Mouse (Mus musculus): ENCODE measurements around the gene Sept11. TPM values are rescaled to one million over a fixed set of nuclear protein-coding genes. Genes with fewer than 3 reads are reported as not detected.

Sept11 gene
- polyA plus RNA-seq, 1 experiment: 102 TPM

DNA sequence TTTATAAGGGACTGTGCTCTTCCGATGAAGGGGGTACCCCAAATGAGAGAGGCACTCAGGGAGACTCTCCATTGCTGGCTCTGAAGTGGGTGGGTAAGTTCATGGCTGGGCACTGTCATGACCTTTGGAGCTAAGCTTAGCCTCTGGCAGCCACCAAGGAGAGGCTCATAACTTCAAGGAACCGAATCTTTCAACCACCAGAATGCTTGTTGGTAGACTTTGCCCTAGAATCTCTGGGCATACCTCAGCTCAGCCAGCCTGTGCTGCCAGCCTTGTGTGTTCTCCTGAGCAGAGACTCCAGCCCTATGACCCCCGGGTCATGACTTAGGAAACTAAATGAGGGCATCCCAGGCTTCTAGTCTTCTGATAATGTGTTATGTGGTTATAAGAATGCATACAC lies 35.5 kb downstream of the Sept11 start:
- Histone ChIP-seq H3ac (ENCODE audit: control insufficient read depth, insufficient read length, low read depth) (no peak overlapping the region), H3K27me3 (ENCODE audit: control insufficient read depth, insufficient read depth, insufficient read length) (no peaks in the 10 kb centered on the region), H3K79me3 (ENCODE audit: low read depth) (peaks cover 78% of the 10 kb centered on the region), H3K36me3 (ENCODE audit: control insufficient read depth, insufficient read depth) (peaks cover 6% of the 10 kb centered on the region), H3K4me3 (ENCODE audit: insufficient read depth, poor library complexity, severe bottlenecking) (no peak overlapping the region), H3K79me2 (ENCODE audit: control insufficient read depth, insufficient read depth) (peaks cover 96% of the 10 kb centered on the region)
- no peak for TF ChIP-seq CTCF (IDR thresholded peaks at IDR 0.05; ENCODE audit: control insufficient read depth, insufficient read depth, insufficient read length)
- TF ChIP-seq MAX (IDR thresholded peaks at IDR 0.05): no peak
- TF ChIP-seq FOSL1 (IDR thresholded peaks at IDR 0.05; ENCODE audit: insufficient read depth, low read length, poor library complexity, severe bottlenecking): no peak
- no peak for TF ChIP-seq USF1 (IDR thresholded peaks at IDR 0.05; ENCODE audit: low read depth)
- no peak for TF ChIP-seq MYOG (IDR thresholded peaks at IDR 0.05; ENCODE audit: control insufficient read depth, extremely low read depth, insufficient read length)
- TF ChIP-seq CEBPB (IDR thresholded peaks at IDR 0.05; ENCODE audit: low read depth): no peak
- no peak for TF ChIP-seq MYOD1 (IDR thresholded peaks at IDR 0.05; ENCODE audit: control insufficient read depth, insufficient read length, low read depth)

DNA sequence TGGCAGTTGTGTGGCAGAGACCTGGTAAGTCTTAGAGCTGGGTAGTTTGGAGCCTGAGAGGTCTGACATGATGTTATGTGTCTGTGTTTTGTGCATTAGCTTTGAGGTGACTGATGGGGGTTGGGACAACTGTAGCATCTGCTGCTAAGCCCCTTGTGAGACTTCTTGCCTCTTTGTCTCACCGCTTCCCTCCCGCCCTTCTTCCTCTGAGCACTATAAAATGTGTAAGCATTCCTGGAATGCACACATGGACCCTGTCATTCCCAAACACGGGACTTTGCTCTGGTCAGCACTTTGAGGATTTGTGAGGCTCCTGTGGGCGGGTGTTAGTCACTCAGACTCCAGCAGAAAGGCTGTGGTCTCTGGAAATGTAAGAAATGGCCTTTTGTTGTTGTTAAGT lies 36.7 kb downstream of the Sept11 start:
- TF ChIP-seq MYOD1 (IDR thresholded peaks at IDR 0.05; ENCODE audit: control insufficient read depth, insufficient read length, low read depth) (peak; percentile 43), MYOG (IDR thresholded peaks at IDR 0.05; ENCODE audit: control insufficient read depth, extremely low read depth, insufficient read length) (no peak), CTCF (IDR thresholded peaks at IDR 0.05; ENCODE audit: control insufficient read depth, insufficient read depth, insufficient read length) (no peak)
- H3K79me2 ChIP-seq (ENCODE audit: control insufficient read depth, insufficient read depth): peaks cover 96% of the 10 kb centered on the region
- no peak overlapping the region for H3K4me3 ChIP-seq (ENCODE audit: insufficient read depth, poor library complexity, severe bottlenecking)
- H3K79me3 ChIP-seq (ENCODE audit: low read depth): peaks cover 77% of the 10 kb centered on the region
- H3K27me3 ChIP-seq (ENCODE audit: control insufficient read depth, insufficient read depth, insufficient read length): no peaks in the 10 kb centered on the region
- peak overlapping the region; percentile 30 for H3ac ChIP-seq (ENCODE audit: control insufficient read depth, insufficient read length, low read depth)
- H3K36me3 ChIP-seq (ENCODE audit: control insufficient read depth, insufficient read depth): peaks cover 6% of the 10 kb centered on the region

DNA sequence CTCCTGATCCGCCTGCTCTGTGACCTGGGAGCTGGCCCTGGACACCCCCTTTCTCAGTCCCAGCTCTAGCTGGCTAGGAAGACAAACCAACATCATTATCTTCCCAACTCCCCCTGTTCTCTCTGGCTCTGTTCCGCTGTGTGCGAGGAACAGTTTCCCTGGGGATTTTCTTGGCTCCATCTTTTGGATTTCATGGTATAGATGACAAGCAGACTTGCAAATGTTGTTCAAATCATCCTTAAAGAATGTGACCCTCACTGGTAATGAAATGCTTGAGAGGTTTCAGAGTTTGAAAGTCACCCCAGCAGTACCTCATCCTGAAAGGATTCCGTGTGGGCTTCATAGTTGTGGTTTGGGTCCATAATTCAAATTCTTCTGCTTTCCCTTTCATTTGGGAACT lies 38.2 kb downstream of the Sept11 start:
- Histone ChIP-seq H3K79me2 (ENCODE audit: control insufficient read depth, insufficient read depth) (peaks cover 96% of the 10 kb centered on the region), H3K79me3 (ENCODE audit: low read depth) (peaks cover 79% of the 10 kb centered on the region), H3ac (ENCODE audit: control insufficient read depth, insufficient read length, low read depth) (no peak overlapping the region), H3K4me3 (ENCODE audit: insufficient read depth, poor library complexity, severe bottlenecking) (no peak overlapping the region), H3K36me3 (ENCODE audit: control insufficient read depth, insufficient read depth) (peaks cover 11% of the 10 kb centered on the region), H3K27me3 (ENCODE audit: control insufficient read depth, insufficient read depth, insufficient read length) (no peaks in the 10 kb centered on the region)
- TF ChIP-seq CEBPB (IDR thresholded peaks at IDR 0.05; ENCODE audit: low read depth) (no peak), FOSL1 (IDR thresholded peaks at IDR 0.05; ENCODE audit: insufficient read depth, low read length, poor library complexity, severe bottlenecking) (no peak), MYOD1 (IDR thresholded peaks at IDR 0.05; ENCODE audit: control insufficient read depth, insufficient read length, low read depth) (no peak), MAX (IDR thresholded peaks at IDR 0.05) (no peak), CTCF (IDR thresholded peaks at IDR 0.05; ENCODE audit: control insufficient read depth, insufficient read depth, insufficient read length) (no peak), USF1 (IDR thresholded peaks at IDR 0.05; ENCODE audit: low read depth) (no peak), MYOG (IDR thresholded peaks at IDR 0.05; ENCODE audit: control insufficient read depth, extremely low read depth, insufficient read length) (no peak)

DNA sequence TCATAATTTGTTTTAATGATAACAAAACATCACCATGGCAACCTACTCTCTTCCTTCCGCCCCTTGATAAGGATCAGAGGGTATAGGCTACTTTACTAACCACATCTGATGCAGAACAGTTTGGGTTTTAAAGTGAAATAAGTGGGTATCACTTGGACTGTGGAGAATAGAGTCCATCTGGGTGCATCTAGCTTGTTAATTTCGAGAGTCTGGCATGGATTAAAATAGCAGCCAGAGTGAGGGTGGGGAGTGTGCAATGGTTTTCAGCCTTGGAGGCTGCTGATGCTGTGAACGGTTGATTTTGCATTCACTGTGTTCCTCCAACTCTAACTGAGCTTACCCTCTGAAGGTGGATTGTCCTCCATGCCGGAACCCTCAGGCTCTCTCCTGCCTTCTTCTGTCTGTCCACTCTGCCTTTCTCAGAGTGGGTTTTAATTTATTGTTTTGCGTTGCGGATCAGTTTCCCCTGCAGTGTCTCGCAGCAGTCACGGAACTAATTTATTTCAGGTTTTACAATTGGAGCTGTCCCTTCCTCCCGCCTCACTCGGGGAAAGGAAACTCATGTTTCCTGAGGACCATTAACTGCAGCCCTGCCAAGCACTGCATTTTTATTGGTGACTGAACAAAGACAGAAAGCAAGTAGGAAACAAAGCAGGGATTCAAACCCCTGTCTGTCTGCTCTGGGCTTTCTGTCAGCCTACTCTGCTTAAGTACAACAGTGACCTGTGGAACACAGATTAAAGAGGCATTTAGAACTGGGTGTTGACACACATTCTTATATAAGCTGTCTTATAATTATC lies 40.4 kb downstream of the Sept11 start:
- no peaks in the 10 kb centered on the region for H3K27me3 ChIP-seq (ENCODE audit: control insufficient read depth, insufficient read depth, insufficient read length)
- H3ac ChIP-seq (ENCODE audit: control insufficient read depth, insufficient read length, low read depth): no peak overlapping the region
- no peak for TF ChIP-seq CTCF (IDR thresholded peaks at IDR 0.05; ENCODE audit: control insufficient read depth, insufficient read depth, insufficient read length)
- no peak for TF ChIP-seq MYOD1 (IDR thresholded peaks at IDR 0.05; ENCODE audit: control insufficient read depth, insufficient read length, low read depth)
- TF ChIP-seq MYOG (IDR thresholded peaks at IDR 0.05; ENCODE audit: control insufficient read depth, extremely low read depth, insufficient read length): no peak
- TF ChIP-seq CEBPB (IDR thresholded peaks at IDR 0.05; ENCODE audit: low read depth): no peak
- TF ChIP-seq FOSL1 (IDR thresholded peaks at IDR 0.05; ENCODE audit: insufficient read depth, low read length, poor library complexity, severe bottlenecking): no peak
- no peak for TF ChIP-seq USF1 (IDR thresholded peaks at IDR 0.05; ENCODE audit: low read depth)
- TF ChIP-seq MAX (IDR thresholded peaks at IDR 0.05): no peak
- H3K79me2 ChIP-seq (ENCODE audit: control insufficient read depth, insufficient read depth): peaks cover 96% of the 10 kb centered on the region
- peaks cover 79% of the 10 kb centered on the region for H3K79me3 ChIP-seq (ENCODE audit: low read depth)
- peaks cover 17% of the 10 kb centered on the region for H3K36me3 ChIP-seq (ENCODE audit: control insufficient read depth, insufficient read depth)
- no peak overlapping the region for H3K4me3 ChIP-seq (ENCODE audit: insufficient read depth, poor library complexity, severe bottlenecking)

DNA sequence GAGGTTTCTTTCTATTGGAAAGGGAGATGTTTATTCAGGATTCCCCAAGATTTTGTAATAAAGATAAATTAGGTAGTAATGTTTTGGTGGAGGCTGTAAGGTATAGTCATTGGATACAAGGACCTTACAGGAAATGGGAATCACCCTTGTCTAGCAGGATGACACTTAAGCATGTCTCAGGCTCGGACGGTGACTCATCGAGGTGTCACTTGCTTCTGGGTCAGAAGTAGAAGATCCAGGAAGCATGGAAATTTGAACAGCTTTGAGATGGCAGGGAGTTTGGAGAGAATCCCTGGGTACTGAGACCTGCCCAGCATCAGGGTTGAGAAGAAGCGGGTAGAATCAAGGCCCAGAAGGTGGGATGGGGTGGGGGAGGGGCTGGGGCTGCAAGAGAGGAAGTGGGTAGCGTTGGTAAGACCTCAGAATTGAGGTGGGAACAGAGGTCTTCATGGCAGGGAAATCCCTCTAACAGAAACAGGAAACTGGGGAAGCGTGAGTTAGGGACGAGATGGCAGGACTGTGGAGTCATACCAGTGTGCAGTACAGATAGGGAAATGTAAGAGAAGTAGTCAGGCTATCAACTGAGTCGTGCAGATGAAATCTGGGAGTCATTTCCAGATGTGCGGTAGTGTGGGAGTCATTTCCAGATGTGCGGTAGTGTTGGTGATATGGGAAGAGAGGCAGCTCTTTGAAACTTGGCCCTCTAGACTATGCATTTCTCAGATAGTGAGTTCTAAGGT lies 42.3 kb downstream of the Sept11 start:
- peaks cover 69% of the 10 kb centered on the region for H3K79me3 ChIP-seq (ENCODE audit: low read depth)
- no peak for TF ChIP-seq MAX (IDR thresholded peaks at IDR 0.05)
- no peak for TF ChIP-seq CTCF (IDR thresholded peaks at IDR 0.05; ENCODE audit: control insufficient read depth, insufficient read depth, insufficient read length)
- no peak for TF ChIP-seq USF1 (IDR thresholded peaks at IDR 0.05; ENCODE audit: low read depth)
- TF ChIP-seq MYOD1 (IDR thresholded peaks at IDR 0.05; ENCODE audit: control insufficient read depth, insufficient read length, low read depth): no peak
- no peak for TF ChIP-seq FOSL1 (IDR thresholded peaks at IDR 0.05; ENCODE audit: insufficient read depth, low read length, poor library complexity, severe bottlenecking)
- TF ChIP-seq CEBPB (IDR thresholded peaks at IDR 0.05; ENCODE audit: low read depth): no peak
- no peak for TF ChIP-seq MYOG (IDR thresholded peaks at IDR 0.05; ENCODE audit: control insufficient read depth, extremely low read depth, insufficient read length)
- no peak overlapping the region for H3ac ChIP-seq (ENCODE audit: control insufficient read depth, insufficient read length, low read depth)
- no peaks in the 10 kb centered on the region for H3K27me3 ChIP-seq (ENCODE audit: control insufficient read depth, insufficient read depth, insufficient read length)
- peaks cover 90% of the 10 kb centered on the region for H3K79me2 ChIP-seq (ENCODE audit: control insufficient read depth, insufficient read depth)
- H3K36me3 ChIP-seq (ENCODE audit: control insufficient read depth, insufficient read depth): peaks cover 27% of the 10 kb centered on the region
- H3K4me3 ChIP-seq (ENCODE audit: insufficient read depth, poor library complexity, severe bottlenecking): no peak overlapping the region
